Mouse (Mus musculus): Measurements from ENCODE around the gene Tmem35b. TPM values are rescaled to one million over a fixed set of nuclear protein-coding genes. Genes with fewer than 3 reads are reported as not detected.

Gene Tmem35b
- polyA plus RNA-seq, 1 experiment, result 29.1 TPM

DNA sequence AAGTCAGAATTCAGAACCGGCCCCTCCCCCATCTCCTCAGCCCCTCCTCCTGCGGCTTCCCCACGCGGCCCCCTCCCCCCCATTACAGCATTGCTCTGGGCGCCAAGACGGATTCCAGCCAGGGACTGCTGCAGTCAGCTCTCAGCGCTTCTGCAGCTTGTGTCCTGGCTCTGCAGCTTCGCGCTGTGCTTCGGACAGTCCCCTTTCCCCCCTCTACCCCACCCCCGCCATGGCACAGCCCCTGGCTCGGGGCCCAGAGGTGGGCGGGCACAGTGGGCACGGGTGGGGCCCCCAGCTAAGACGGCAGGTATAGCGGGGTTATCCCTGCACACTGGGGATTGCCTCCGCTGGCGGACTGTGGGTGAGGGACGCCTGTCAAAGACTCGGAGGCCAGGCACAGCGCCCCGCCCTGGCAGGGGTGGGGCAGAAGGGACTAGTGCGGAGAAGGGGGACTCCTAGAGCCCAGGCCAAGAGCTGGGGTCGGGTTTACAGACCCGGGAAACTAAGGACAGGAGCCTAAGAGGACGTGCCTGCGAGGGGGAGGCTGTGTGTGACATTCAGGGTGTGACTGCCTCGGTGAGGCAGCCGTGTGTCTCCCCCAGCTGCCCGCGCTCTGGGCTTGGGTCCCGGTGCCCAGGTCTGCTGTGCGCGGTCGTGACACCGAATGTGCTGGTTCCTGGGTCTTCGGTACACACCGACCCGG is 44.9 kb downstream of the Tmem35b start:
- DNase-seq (ENCODE audit: low read depth), result no peak

DNA sequence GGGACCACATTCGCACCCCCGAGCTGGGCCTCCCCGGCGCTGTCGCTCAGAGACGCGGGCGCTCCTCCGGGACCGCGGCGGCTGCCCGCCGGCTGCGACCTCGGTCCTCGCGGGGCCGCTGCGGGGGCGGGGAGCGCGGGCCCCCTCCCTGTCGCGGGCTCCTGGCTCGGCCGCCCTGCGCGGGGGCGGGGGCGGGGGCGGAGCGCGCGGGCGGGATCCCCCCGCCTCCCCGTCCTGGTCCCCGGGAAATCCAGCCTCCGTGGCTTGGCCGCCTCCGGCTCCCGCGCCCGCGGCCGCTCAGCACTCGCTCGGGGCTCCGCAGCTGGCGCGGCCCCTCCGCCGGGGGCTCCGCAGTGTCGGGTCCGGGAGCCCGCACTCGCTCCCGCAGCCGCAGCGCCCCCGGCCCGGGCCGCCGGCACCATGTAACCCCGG is 45.4 kb downstream of the Tmem35b start, which contains the start of gene Dlgap3:
Gene Dlgap3 (plus strand): TSS at position 291 of the 432 bp plus-strand sequence.
- DNase-seq (ENCODE audit: low read depth), result no peak

DNA sequence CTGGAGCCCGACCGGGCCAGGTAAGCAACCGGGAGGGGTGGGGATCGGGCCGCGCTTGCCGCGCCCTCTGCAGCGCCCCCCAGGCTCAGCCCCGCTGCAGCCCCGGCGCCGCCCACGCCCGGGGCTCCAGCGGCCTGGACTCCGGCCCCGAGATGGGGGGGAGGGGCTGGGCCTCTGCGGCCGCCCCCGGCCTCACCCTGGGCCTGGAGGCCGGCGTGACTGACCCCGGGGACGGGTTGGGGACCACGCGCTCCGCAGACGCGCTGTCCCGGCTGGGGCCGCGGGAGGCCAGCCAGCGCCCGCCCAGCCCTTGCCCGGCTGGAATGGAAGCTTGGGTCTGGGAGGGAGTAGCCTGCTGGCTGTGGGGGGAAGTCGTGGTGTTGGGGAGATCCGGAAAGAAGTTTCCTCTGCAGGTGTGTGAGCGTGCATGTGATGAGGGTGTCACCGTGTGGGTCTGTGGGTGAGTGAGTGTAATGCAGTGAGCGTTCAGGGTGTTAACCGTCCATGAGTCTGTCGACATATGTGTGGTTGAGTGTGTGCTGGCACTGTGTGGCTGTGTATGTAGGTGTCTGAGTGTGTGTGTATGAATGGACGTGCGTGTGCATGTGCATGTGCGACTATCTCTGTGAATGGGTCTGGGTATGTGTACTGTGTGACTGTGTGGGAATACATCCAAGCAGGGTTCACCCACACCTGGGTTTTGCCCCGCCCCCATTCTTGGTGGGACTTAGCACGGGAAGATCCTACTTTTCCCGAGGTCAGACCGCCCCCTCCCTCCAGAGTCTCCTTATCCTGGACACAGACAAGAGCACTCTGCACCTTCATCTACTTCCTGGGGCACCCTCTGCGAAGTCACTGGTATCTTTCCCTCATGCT is 46.1 kb downstream of the Tmem35b start:
- no peak for DNase-seq (ENCODE audit: low read depth)

DNA sequence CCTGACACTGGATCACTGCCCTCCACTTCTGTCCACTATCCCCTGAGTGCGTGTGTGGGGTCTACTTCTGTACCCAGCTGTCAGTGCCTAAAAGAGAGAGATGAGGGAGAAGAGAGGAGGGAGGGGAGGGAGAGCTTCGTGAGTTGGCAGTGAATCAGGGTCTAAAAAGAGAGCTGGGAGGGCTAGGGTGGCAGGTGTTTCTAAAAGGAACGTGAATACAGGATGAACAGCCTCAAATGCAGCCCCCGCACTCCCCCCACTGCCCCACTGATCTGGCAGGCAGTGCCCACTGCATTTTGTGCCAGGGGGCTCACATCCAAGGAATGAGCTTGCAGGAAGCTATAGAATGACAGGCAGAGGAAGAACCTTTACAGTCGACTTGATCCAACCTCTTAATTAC is 47.4 kb downstream of the Tmem35b start:
- no peak for DNase-seq (ENCODE audit: low read depth)

DNA sequence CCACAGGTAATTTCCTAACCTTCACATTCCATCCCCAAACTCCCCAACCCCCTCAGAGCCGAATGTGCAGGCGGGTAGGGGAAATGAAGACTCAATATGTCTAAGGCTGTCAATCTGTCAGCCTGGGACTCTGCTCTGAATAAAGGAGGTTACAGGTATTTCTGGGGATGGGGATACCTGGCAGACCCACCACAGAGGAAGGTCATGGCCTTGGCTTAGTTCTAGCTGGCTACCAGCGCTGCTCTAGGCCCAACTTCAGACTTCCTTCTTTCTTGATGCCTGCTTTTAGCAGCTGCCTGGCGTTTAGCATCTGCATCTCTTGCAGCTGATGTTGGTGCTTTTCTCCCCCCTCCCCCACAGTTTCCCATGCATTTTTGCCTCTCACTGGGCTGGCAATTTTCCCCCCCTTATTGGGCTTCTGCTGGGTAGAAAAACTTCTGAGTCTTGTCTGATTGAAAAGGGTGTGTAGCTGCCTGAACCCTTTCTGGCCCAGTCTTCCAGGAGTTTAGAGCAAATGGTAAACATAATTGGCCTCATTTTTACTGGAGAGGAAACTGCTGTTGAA is 47.9 kb downstream of the Tmem35b start:
- no peak for DNase-seq (ENCODE audit: low read depth)

DNA sequence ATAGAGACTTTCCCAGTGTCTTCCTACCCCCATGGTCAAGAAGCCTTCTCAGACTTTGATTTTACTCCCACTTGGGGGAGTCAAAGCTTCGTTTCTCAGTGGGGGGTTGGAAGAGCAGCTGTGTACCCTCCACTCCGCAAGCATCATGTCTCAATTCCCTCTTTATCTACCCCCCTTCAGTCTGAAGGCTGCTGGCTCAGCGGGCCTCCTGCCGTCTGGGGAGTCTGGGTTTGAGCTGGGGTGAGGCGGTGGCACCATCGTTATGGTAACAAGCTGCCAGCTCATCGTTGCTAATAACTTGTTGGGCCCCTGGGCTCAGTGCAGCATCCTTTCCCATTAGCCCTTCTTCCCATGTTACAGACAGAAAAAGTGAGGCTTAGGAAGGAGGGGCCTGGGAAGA is 48.6 kb downstream of the Tmem35b start:
- no peak for DNase-seq (ENCODE audit: low read depth)

DNA sequence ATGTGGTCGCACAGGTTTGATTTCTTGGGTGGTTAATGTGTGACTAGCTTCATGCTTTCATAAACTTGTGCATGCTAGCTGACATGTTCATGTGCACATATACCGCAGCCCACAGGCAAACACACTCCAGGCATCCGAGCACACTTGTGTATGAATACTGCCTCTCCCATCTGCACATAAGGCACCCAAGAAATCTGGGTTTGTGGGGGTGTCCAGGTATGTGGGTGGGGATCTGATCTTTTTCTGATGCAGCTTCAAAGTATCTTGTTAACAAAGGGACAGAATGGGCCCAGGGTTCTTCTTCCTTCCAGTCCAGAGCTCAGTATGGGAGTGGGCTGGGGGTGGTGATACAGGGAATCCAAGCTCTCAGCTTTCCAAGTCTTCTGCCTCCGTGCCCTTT is 49.1 kb downstream of the Tmem35b start:
- DNase-seq (ENCODE audit: low read depth), result no peak

DNA sequence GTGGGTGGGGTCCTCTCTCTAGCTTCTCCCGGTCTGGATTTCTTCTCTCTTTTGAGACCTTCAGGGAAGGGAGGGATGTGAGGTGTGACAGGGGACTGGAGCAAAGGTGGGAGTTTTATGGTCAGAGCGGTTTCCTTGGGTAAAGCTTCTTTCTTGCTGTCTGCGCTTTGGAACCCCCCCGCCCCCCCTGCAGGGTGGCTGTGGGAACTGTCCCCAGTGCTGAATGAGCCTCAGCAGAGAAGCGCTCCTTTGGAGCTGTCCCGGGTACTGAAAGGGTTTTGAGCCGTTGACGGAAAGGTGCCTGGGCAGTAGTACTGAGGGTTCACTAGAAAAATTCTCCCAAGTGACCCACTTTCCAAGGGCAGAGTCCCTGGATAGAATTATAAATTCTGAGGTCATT is 50.0 kb downstream of the Tmem35b start:
- DNase-seq (ENCODE audit: low read depth), result no peak

DNA sequence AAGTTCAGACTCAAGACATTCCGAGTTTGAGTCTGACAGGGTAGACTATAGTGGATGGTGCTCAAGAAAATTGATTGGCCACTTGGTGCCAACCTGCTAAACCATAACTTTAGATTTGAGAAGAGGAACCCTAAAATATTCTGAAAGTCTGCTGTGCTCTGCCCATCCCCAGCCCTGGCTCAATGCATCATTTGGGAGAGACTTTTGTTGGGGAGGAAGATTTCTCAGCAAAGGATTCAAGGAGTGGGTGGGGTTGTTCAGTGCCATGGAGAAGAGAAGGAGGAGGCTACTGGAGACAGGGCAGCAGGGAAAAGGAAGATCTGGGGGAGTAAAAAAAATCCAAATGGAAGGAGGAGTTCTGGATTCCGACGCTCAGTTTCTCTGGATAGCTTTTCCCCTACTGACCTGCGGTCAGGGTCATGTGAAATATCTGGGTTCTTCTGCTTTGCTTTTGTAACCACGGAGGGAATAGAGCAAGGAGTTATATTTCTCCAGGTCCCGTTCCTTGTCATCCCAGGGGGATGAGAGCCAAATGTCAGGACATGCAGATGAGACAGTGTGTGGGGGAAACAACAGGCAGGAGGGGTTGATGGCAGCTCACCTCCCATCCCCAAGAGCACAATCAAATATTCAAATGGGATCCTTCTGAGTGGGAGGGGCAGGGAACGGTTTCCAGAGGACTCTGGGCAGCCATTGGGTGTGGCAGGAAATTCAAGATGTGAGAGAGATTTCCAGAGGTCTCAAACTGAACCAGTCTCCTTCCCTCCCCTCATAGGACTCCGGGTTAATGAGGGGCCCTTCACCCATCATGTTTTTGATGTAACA is 50.8 kb downstream of the Tmem35b start:
- DNase-seq (ENCODE audit: low read depth), result no peak

DNA sequence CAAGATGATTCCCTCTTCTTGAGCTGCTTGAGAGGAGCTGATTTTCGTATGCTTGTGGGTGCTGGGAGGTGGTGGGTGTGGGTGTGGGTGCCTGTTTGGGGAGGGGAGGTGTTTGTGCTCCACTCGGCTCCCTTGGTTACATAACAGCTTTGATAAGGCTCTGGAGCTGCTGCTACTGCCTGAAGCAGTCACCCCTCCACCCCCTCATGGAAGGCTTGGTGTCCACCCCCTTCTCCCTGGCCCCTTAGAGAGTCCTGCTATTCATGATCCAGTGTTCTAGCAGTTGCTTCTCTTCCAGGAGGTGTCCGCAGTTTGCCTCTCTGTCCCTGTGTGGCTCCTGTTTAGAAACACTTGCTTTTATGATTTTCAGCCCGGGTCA is 51.4 kb downstream of the Tmem35b start:
- no peak for DNase-seq (ENCODE audit: low read depth)

DNA sequence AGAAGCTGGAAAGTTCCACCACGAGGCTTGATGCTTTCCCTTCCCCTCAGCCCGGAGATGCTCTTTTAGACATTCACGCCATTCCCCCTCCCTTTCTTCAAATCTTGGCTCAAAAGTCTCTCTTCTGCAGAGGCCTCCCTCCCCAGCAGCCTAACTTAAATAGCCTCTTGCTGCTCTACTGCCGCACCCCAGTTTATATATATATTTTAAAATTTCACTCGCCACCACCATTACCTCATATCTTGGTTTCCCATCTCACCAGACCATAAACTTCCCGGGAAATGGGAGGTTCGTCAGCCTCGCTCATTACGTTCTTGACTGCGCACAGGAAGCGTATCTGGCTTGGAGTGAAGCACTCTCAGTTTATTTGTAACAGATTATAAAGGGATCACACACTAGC is 54.5 kb downstream of the Tmem35b start:
- no peak for DNase-seq (ENCODE audit: low read depth)

DNA sequence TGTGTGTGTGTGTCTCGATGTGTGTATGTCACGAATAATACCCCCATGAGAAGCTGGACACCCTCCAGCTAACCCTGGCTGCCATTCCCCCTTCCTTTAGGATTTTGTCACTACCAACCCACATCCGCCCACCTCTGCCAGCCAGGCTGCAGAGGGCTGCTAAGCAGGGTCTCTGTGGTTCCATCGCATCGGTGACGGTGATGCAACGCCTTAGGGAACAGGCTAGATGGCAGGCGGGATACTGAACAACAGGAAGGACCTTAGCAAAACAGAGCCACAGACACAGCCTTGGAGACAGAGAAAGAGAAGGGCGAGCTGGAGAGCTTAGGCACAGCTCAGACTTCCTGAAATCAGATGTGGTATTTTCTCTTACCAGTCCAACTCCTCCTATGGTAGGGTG is 55.2 kb downstream of the Tmem35b start:
- DNase-seq (ENCODE audit: low read depth), result no peak

Other genes with a start within 250 kb of the Tmem35b start
- 7.3 and 8.5 TPM in 2 replicates for gene Zmym4, start 155.6 kb upstream of the Tmem35b start, polyA plus RNA-seq (2012; rRNA removed)
- gene Sfpq, start 102.4 kb upstream of the Tmem35b start, polyA plus RNA-seq (2012; rRNA removed), result 29.5 and 47.3 TPM in 2 replicates
- 1.5 TPM in 2 replicates for gene Zmym1, start 62.5 kb upstream of the Tmem35b start, polyA plus RNA-seq (2012; rRNA removed)
- gene Zmym6, start 46.3 kb upstream of the Tmem35b start, polyA plus RNA-seq (2012; rRNA removed), result 8.9 and 9.2 TPM in 2 replicates
- 0.05 and 0.09 TPM in 2 replicates for gene Dlgap3, start 45.5 kb downstream of the Tmem35b start, polyA plus RNA-seq (2012; rRNA removed)
- gene Smim12, start 120.1 kb downstream of the Tmem35b start, polyA plus RNA-seq (2012; rRNA removed), result 28.5 and 30.3 TPM in 2 replicates
- 35.8 and 37.9 TPM in 2 replicates for gene Gja4, start 190.3 kb downstream of the Tmem35b start, polyA plus RNA-seq (2012; rRNA removed)
- gene Gjb3, start 207.2 kb downstream of the Tmem35b start, polyA plus RNA-seq (2012; rRNA removed), result 58.2 and 90.8 TPM in 2 replicates
- 9.9 and 20.1 TPM in 2 replicates for gene Gjb4, start 230.4 kb downstream of the Tmem35b start, polyA plus RNA-seq (2012; rRNA removed)
- 3.5 and 4.6 TPM in 2 replicates for gene Gjb5, start 234.5 kb downstream of the Tmem35b start, polyA plus RNA-seq (2012; rRNA removed)

Measured in gonadal fat pad, adult 2 months (tissue).